Mouse (Mus musculus) G1E (cell line): ENCODE data around the gene Lrrc8e. TPM values are rescaled to one million over a fixed set of nuclear protein-coding genes. Genes with fewer than 3 reads are reported as not detected.

Source experiments
- ATAC-seq: 2 replicates; pipeline ENCODE4 v1.8.0; 2016; ENCODE audit warnings: mild to moderate bottlenecking; ENCODE audit not compliant: insufficient number of reproducible peaks, poor library complexity, low FRiP score, severe bottlenecking; ENCODE audit errors: extremely low read depth
- DNase-seq: peaks from one replicate; pipeline ENCODE4 v3.0.0; 2012; ENCODE audit warnings: low spot score
- H3K27me3 ChIP-seq: 2 replicates; pipeline ENCODE4 v1.6.1; 2012; ENCODE audit warnings: mild to moderate bottlenecking, low read length, inconsistent platforms; ENCODE audit not compliant: insufficient read depth
- H3K36me3 ChIP-seq: replicated peaks from 2 replicates; pipeline ENCODE3; 2012; ENCODE audit warnings: mild to moderate bottlenecking, inconsistent platforms
- H3K4me1 ChIP-seq: 2 replicates; pipeline ENCODE4 v1.6.1; 2012; ENCODE audit warnings: low read depth, low read length, inconsistent platforms, mixed read lengths; ENCODE audit not compliant: insufficient read depth
- H3K4me3 ChIP-seq: 2 replicates; pipeline ENCODE4 v1.5.1; 2012; ENCODE audit warnings: low read depth, mild to moderate bottlenecking, inconsistent platforms, low read length, moderate library complexity, mixed read lengths
- H3K9me3 ChIP-seq: replicated peaks from 2 replicates; pipeline ENCODE4 v1.6.1; 2012; ENCODE audit warnings: inconsistent platforms
- CTCF ChIP-seq: IDR thresholded peaks from 2 replicates; pipeline ENCODE4 v1.5.1; 2012; ENCODE audit warnings: low read depth, low read length, inconsistent platforms, mixed read lengths
- GATA1 ChIP-seq: IDR thresholded peaks from 2 replicates; pipeline ENCODE4 v1.6.1; 2012; ENCODE audit warnings: borderline replicate concordance, low read length, inconsistent platforms, mixed read lengths
- GATA2 ChIP-seq: IDR thresholded peaks from 2 replicates; pipeline ENCODE4 v1.6.1; 2012; ENCODE audit warnings: low read depth, low read length, inconsistent platforms, borderline replicate concordance
- POLR2AphosphoS5 ChIP-seq: IDR thresholded peaks from 2 replicates; pipeline ENCODE4 v1.6.1; 2012; ENCODE audit warnings: low read depth, low read length, inconsistent platforms; ENCODE audit not compliant: insufficient replicate concordance
- TAL1 ChIP-seq: conservative IDR thresholded peaks from 2 replicates; pipeline ENCODE4 v1.6.1; 2012; ENCODE audit warnings: low read depth, low read length, inconsistent platforms, mixed read lengths
- polyA plus RNA-seq: library from polyadenylated mRNA; stranded (reverse); fragments of >175 nt; gene quantifications from 2 replicates; pipeline ENCODE4 v1.2.3, GENCODE M21; 2012
- total RNA-seq, 2 experiments: library from RNA; stranded (forward) in 1 of 2; stranded (reverse) in 1 of 2; fragments of 200-1000 nt in 1 of 2; fragments of >200 nt in 1 of 2; fragmentation: Nextera tagmentation in 1 of 2; gene quantifications; 2 replicates each; pipeline ENCODE4 v1.2.3; 2014 to 2017

Lrrc8e gene
- total and polyA plus RNA-seq, 3 experiments, result 0.04 to 2.6 (median 0.23) TPM

DNA sequence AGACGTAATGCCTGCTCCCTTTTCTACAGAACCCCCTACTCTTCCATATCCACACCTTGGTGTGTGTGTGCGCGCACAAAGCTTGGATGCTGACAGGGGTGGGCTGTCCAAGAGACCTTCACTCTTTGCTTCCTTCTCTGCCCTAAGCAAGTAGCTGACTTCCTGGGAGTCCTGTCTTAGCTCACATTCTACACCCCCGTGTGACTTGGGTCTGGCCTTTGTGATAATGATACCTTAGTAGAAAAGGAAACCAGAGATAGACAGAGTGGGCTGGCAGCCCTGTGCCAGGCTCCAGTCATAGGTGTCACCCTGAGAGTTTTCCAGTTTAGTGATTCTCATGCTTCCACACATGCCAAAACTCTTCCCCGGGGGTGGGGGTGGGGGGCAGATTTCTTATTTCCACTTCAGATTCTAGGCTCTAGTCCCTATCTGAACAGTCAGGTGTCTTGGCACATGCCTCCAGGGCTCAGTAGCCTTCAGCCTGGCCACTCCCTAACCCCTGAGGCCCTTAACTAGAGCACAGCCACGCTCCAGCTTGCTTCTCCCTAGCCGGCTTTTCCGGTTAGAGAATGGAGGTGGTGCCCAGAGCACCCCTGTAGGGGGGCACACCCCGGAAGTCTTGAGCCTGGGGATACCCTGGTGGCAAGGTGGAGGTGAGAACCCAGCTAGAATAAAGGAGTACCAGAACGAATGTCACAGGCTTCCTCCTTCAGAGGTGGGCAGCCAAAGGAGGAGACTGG is 4.2 kb downstream of the Lrrc8e start:
- DNase-seq (no peak), ATAC-seq (peak; percentile 8; the same call in 1 of the 2 replicates)
- H3K4me1 ChIP-seq, result peaks cover 2% of the 10 kb centered on the region; the same call in 1 of the 2 replicates
- TF ChIP-seq TAL1 (no peak), POLR2AphosphoS5 (no peak), GATA1 (no peak)
- no peaks in the 10 kb centered on the region for H3K9me3 ChIP-seq
- H3K4me3 ChIP-seq, result no peak overlapping the region
- no peaks in the 10 kb centered on the region for H3K36me3 ChIP-seq
- H3K27me3 ChIP-seq, result peaks cover 67% of the 10 kb centered on the region

DNA sequence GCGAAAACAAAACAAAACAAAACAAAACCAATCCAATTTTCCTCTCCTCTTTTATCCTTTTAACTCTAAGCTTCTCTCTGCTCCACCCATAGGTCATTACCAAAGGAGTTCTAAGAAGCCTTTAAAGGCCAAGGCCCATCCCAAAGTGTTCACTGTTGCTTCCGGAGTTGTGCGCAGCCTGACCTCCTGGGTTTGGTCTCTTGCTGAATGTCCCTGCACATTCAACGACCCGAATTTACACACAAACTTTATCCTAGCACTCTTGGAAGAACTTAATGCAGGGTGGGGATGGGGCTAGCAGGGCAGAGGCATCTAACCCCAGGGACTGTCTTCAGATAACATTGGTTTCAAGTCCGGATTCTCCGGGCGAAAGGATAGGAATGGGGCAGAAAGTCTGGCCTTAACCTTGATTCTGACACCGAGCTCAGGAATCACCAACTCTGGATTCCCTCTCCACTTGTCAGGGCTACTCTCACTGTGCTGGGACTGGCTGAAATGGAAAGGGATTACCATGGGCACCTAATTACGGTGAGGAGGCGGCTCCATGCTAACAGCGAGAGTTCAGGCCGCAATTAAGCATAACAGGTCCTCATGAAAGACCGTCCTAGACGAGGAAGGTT is 11.3 kb downstream of the Lrrc8e start:
- no peaks in the 10 kb centered on the region for H3K9me3 ChIP-seq
- H3K36me3 ChIP-seq, result peaks cover 34% of the 10 kb centered on the region
- TF ChIP-seq CTCF (no peak), GATA1 (no peak), TAL1 (no peak), POLR2AphosphoS5 (no peak), GATA2 (no peak)
- ATAC-seq (no peak; the same call in 1 of the 2 replicates), DNase-seq (peak; percentile 32)
- H3K27me3 ChIP-seq, result peaks cover 25% of the 10 kb centered on the region
- peak overlapping the region; percentile 91 for H3K4me3 ChIP-seq
- peaks cover 34% of the 10 kb centered on the region for H3K4me1 ChIP-seq

GRCm38 (mm10) chr8:4238434-4239192 is 12.0 kb downstream of the Lrrc8e start, which contains the start of the genes Map2k7 and Gm49320:
Gene Map2k7 (plus strand): TSS chr8:4238740.
Gene Gm49320 (plus strand): TSS chr8:4238865.
- H3K36me3 ChIP-seq, result peaks cover 41% of the 10 kb centered on the region
- H3K27me3 ChIP-seq, result peaks cover 24% of the 10 kb centered on the region
- DNase-seq, result peak; percentile 98
- H3K4me3 ChIP-seq, result peak within 1 kb of the TSS; percentile 91
- TF ChIP-seq TAL1 (no peak), GATA2 (no peak), CTCF (no peak), GATA1 (no peak), POLR2AphosphoS5 (no peak)
- H3K9me3 ChIP-seq, result no peaks in the 10 kb centered on the region
- peak; percentile 74 for ATAC-seq
- H3K4me1 ChIP-seq, result peaks cover 34% of the 10 kb centered on the region

GRCm38 (mm10) chr8:4239193-4239890 is 12.7 kb downstream of the Lrrc8e start:
- Histone ChIP-seq H3K4me3 (peak overlapping the region; percentile 91), H3K27me3 (peaks cover 17% of the 10 kb centered on the region), H3K9me3 (no peaks in the 10 kb centered on the region), H3K36me3 (peaks cover 48% of the 10 kb centered on the region), H3K4me1 (peaks cover 39% of the 10 kb centered on the region)
- ATAC-seq (peak; percentile 22; the same call in 1 of the 2 replicates), DNase-seq (peak; percentile 16)
- TF ChIP-seq GATA1 (no peak), CTCF (no peak), TAL1 (no peak), GATA2 (no peak), POLR2AphosphoS5 (no peak)

- Histone ChIP-seq H3K9me3 (no peaks in the 10 kb centered on the region), H3K27me3 (no peaks in the 10 kb centered on the region), H3K36me3 (peaks cover 100% of the 10 kb centered on the region), H3K4me1 (peaks cover 21% of the 10 kb centered on the region), H3K4me3 (no peak overlapping the region)
- no peak for DNase-seq
- TF ChIP-seq POLR2AphosphoS5, result no peak
- TF ChIP-seq TAL1, result no peak
- no peak for TF ChIP-seq GATA2
- TF ChIP-seq CTCF, result no peak
- no peak for TF ChIP-seq GATA1
- ATAC-seq, result no peak
These were observed 18.4 kb downstream of the Lrrc8e start for GRCm38 (mm10) chr8:4245061-4245460.
